Mouse (Mus musculus) liver, embryonic 14.5 days (tissue): Measurements from ENCODE around the gene Rnf150.

ENCODE experiments used
- CTCF ChIP-seq: IDR thresholded peaks from 2 replicates; pipeline ENCODE4 v1.5.1; 2016; ENCODE audit warnings: antibody characterized with exemption, low read depth, control low read depth
- EP300 ChIP-seq: IDR thresholded peaks from 2 replicates; pipeline ENCODE4 v1.6.1; 2016; ENCODE audit warnings: antibody characterized with exemption, low read depth

DNA sequence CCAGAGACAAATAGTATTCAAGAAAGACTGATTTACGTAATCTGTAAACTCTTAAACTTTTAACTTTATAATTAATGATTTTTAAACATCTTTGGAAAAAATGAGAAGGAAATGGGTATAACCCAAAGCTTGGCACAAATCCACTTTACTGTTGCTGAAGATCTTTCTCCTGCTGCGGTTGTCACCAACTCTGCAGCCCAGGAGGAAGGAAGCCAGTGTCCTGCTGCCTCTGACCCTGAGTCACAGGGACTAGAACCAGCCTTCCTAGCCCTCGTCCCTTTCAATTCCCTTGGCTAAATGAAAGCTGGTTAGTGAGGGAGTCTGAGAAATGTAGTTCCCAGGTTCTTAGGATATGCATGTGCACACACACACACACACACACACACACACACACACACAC is 203.7 kb downstream of the Rnf150 start:
- no peak for TF ChIP-seq EP300
- TF ChIP-seq CTCF: no peak
